Mouse (Mus musculus): ENCODE measurements around the gene Pard3.

Pard3 gene

GRCm38 (mm10) chr8:127287816-127288215 lies 224.1 kb downstream of the Pard3 start:
- no peak for DNase-seq (ENCODE audit: low spot score)

- DNase-seq (ENCODE audit: low spot score) = no peak
Measured at GRCm38 (mm10) chr8:127292307-127292706, 228.6 kb downstream of the Pard3 start.

- no peak for DNase-seq (ENCODE audit: low spot score)
Measured at GRCm38 (mm10) chr8:127293025-127293729, 229.5 kb downstream of the Pard3 start.

- no peak for DNase-seq (ENCODE audit: low spot score)
Measured at GRCm38 (mm10) chr8:127294061-127294460, 230.4 kb downstream of the Pard3 start.

- no peak for DNase-seq (ENCODE audit: low spot score)
Measured at GRCm38 (mm10) chr8:127295848-127296247, 232.2 kb downstream of the Pard3 start.

GRCm38 (mm10) chr8:127300493-127300892 lies 236.8 kb downstream of the Pard3 start:
- DNase-seq (ENCODE audit: low spot score) = no peak

GRCm38 (mm10) chr8:127302847-127303445 lies 239.3 kb downstream of the Pard3 start:
- DNase-seq (ENCODE audit: low spot score) = no peak

GRCm38 (mm10) chr8:127307026-127307425 lies 243.3 kb downstream of the Pard3 start:
- no peak for DNase-seq (ENCODE audit: low spot score)

- DNase-seq (ENCODE audit: low spot score) = no peak
Measured at GRCm38 (mm10) chr8:127309363-127309762, 245.7 kb downstream of the Pard3 start.

GRCm38 (mm10) chr8:127315811-127316210 lies 252.1 kb downstream of the Pard3 start:
- DNase-seq (ENCODE audit: low spot score) = no peak

- no peak for DNase-seq (ENCODE audit: low spot score)
Measured at GRCm38 (mm10) chr8:127317914-127318313, 254.2 kb downstream of the Pard3 start.

- no peak for DNase-seq (ENCODE audit: low spot score)
Measured at GRCm38 (mm10) chr8:127318377-127319159, 254.9 kb downstream of the Pard3 start.

GRCm38 (mm10) chr8:127320930-127321329 lies 257.2 kb downstream of the Pard3 start:
- no peak for DNase-seq (ENCODE audit: low spot score)

- DNase-seq (ENCODE audit: low spot score) = no peak
Measured at GRCm38 (mm10) chr8:127323583-127324360, 260.1 kb downstream of the Pard3 start.

GRCm38 (mm10) chr8:127324836-127325570 lies 261.3 kb downstream of the Pard3 start:
- DNase-seq (ENCODE audit: low spot score) = no peak

GRCm38 (mm10) chr8:127325749-127326148 lies 262.1 kb downstream of the Pard3 start:
- DNase-seq (ENCODE audit: low spot score) = no peak

- DNase-seq (ENCODE audit: low spot score) = no peak
Measured at GRCm38 (mm10) chr8:127330258-127331187, 266.8 kb downstream of the Pard3 start.

- peak; percentile 29 for DNase-seq (ENCODE audit: low spot score)
Measured at GRCm38 (mm10) chr8:127331751-127332150, 268.1 kb downstream of the Pard3 start.

- DNase-seq (ENCODE audit: low spot score) = no peak
Measured at GRCm38 (mm10) chr8:127335216-127335615, 271.5 kb downstream of the Pard3 start.

GRCm38 (mm10) chr8:127338183-127338582 lies 274.5 kb downstream of the Pard3 start:
- no peak for DNase-seq (ENCODE audit: low spot score)

Measured in spleen, adult 12 weeks (tissue).